Mouse (Mus musculus): Measurements from ENCODE around the gene 4932438A13Rik. TPM values are rescaled to one million over a fixed set of nuclear protein-coding genes. Genes with fewer than 3 reads are reported as not detected.

Gene 4932438A13Rik
- 55.3 and 82.5 TPM in 2 replicates for polyA plus RNA-seq (2014; fragmentation: Nextera tagmentation; extraction: Ambion mirVana)

GRCm38 (mm10) chr3:36862721-36863275 is at the start of gene 4932438A13Rik:
TSS of gene 4932438A13Rik (plus strand) at chr3:36863104.
- Histone ChIP-seq H3K27ac (ENCODE audit: low read depth, low read length) (peak within 1 kb of the TSS; percentile 58; the same call in 1 of the 2 replicates), H3K9me3 (replicated peaks; ENCODE audit: control insufficient read depth, low read length) (no peaks in the 10 kb centered on the region), H3K4me1 (ENCODE audit: control insufficient read depth, insufficient read depth, low read length) (peaks cover 4% of the 10 kb centered on the region; the same call in 1 of the 2 replicates), H3K36me3 (ENCODE audit: control insufficient read depth, insufficient read depth, low read length) (peaks cover 8% of the 10 kb centered on the region), H3K27me3 (replicated peaks; ENCODE audit: control insufficient read depth, insufficient read depth, low read length) (no peaks in the 10 kb centered on the region), H3K4me2 (ENCODE audit: low read length) (peak within 1 kb of the TSS; percentile 72), H3K4me3 (ENCODE audit: low read depth, low read length) (peak within 1 kb of the TSS; percentile 80), H3K9ac (ENCODE audit: low read length) (peak within 1 kb of the TSS; percentile 80)
- DNase-seq (ENCODE audit: low spot score): peak; percentile 96
- 1% methylated on average over 38 of the region's 38 CpGs for WGBS
- peak; percentile 99 for ATAC-seq

- Histone ChIP-seq H3K4me2 (ENCODE audit: low read length) (no peak overlapping the region), H3K9me3 (replicated peaks; ENCODE audit: control insufficient read depth, low read length) (no peaks in the 10 kb centered on the region), H3K27ac (ENCODE audit: low read depth, low read length) (no peak overlapping the region), H3K9ac (ENCODE audit: low read length) (no peak overlapping the region), H3K27me3 (replicated peaks; ENCODE audit: control insufficient read depth, insufficient read depth, low read length) (no peaks in the 10 kb centered on the region), H3K4me3 (ENCODE audit: low read depth, low read length) (no peak overlapping the region), H3K4me1 (ENCODE audit: control insufficient read depth, insufficient read depth, low read length) (no peaks in the 10 kb centered on the region), H3K36me3 (ENCODE audit: control insufficient read depth, insufficient read depth, low read length) (no peaks in the 10 kb centered on the region)
- DNase-seq (ENCODE audit: low spot score) (no peak), ATAC-seq (no peak)
- 89% methylated on average over 5 of the region's 5 CpGs for WGBS
Measured at GRCm38 (mm10) chr3:36816633-36817032, 46.3 kb upstream of the 4932438A13Rik start.

GRCm38 (mm10) chr3:36819402-36819801 is 43.5 kb upstream of the 4932438A13Rik start:
- Histone ChIP-seq H3K4me2 (ENCODE audit: low read length) (no peak overlapping the region), H3K4me1 (ENCODE audit: control insufficient read depth, insufficient read depth, low read length) (no peaks in the 10 kb centered on the region), H3K9me3 (replicated peaks; ENCODE audit: control insufficient read depth, low read length) (no peaks in the 10 kb centered on the region), H3K27me3 (replicated peaks; ENCODE audit: control insufficient read depth, insufficient read depth, low read length) (no peaks in the 10 kb centered on the region), H3K27ac (ENCODE audit: low read depth, low read length) (no peak overlapping the region), H3K9ac (ENCODE audit: low read length) (no peak overlapping the region), H3K4me3 (ENCODE audit: low read depth, low read length) (no peak overlapping the region), H3K36me3 (ENCODE audit: control insufficient read depth, insufficient read depth, low read length) (no peaks in the 10 kb centered on the region)
- ATAC-seq (no peak), DNase-seq (ENCODE audit: low spot score) (no peak)
- WGBS: 76% methylated on average over 7 of the region's 7 CpGs

GRCm38 (mm10) chr3:36821037-36821436 is 41.9 kb upstream of the 4932438A13Rik start:
- Histone ChIP-seq H3K36me3 (ENCODE audit: control insufficient read depth, insufficient read depth, low read length) (no peaks in the 10 kb centered on the region), H3K4me2 (ENCODE audit: low read length) (no peak overlapping the region), H3K4me1 (ENCODE audit: control insufficient read depth, insufficient read depth, low read length) (no peaks in the 10 kb centered on the region), H3K9me3 (replicated peaks; ENCODE audit: control insufficient read depth, low read length) (no peaks in the 10 kb centered on the region), H3K9ac (ENCODE audit: low read length) (no peak overlapping the region), H3K27me3 (replicated peaks; ENCODE audit: control insufficient read depth, insufficient read depth, low read length) (no peaks in the 10 kb centered on the region), H3K27ac (ENCODE audit: low read depth, low read length) (no peak overlapping the region), H3K4me3 (ENCODE audit: low read depth, low read length) (no peak overlapping the region)
- DNase-seq (ENCODE audit: low spot score) (no peak), ATAC-seq (no peak)
- 88% methylated on average over 9 of the region's 9 CpGs for WGBS

- WGBS: 79% methylated on average over 1 of the region's 1 CpGs
- DNase-seq (ENCODE audit: low spot score): no peak
- H3K27ac ChIP-seq (ENCODE audit: low read depth, low read length): no peak overlapping the region
- no peak overlapping the region for H3K4me3 ChIP-seq (ENCODE audit: low read depth, low read length)
- peaks cover 7% of the 10 kb centered on the region; the same call in 1 of the 2 replicates for H3K4me1 ChIP-seq (ENCODE audit: control insufficient read depth, insufficient read depth, low read length)
- no peak overlapping the region for H3K4me2 ChIP-seq (ENCODE audit: low read length)
- H3K9me3 ChIP-seq (replicated peaks; ENCODE audit: control insufficient read depth, low read length): no peaks in the 10 kb centered on the region
- no peak overlapping the region for H3K9ac ChIP-seq (ENCODE audit: low read length)
- no peaks in the 10 kb centered on the region for H3K27me3 ChIP-seq (replicated peaks; ENCODE audit: control insufficient read depth, insufficient read depth, low read length)
- no peak for ATAC-seq
- H3K36me3 ChIP-seq (ENCODE audit: control insufficient read depth, insufficient read depth, low read length): no peaks in the 10 kb centered on the region
Measured at GRCm38 (mm10) chr3:36825098-36825497, 37.8 kb upstream of the 4932438A13Rik start.

GRCm38 (mm10) chr3:36825554-36825953 is 37.4 kb upstream of the 4932438A13Rik start:
- no peak overlapping the region for H3K4me3 ChIP-seq (ENCODE audit: low read depth, low read length)
- DNase-seq (ENCODE audit: low spot score) (no peak), ATAC-seq (no peak)
- no peak overlapping the region for H3K4me2 ChIP-seq (ENCODE audit: low read length)
- no peak overlapping the region for H3K27ac ChIP-seq (ENCODE audit: low read depth, low read length)
- WGBS: 97% methylated on average over 4 of the region's 4 CpGs
- peaks cover 7% of the 10 kb centered on the region; the same call in 1 of the 2 replicates for H3K4me1 ChIP-seq (ENCODE audit: control insufficient read depth, insufficient read depth, low read length)
- H3K9me3 ChIP-seq (replicated peaks; ENCODE audit: control insufficient read depth, low read length): no peaks in the 10 kb centered on the region
- no peaks in the 10 kb centered on the region for H3K36me3 ChIP-seq (ENCODE audit: control insufficient read depth, insufficient read depth, low read length)
- no peak overlapping the region for H3K9ac ChIP-seq (ENCODE audit: low read length)
- no peaks in the 10 kb centered on the region for H3K27me3 ChIP-seq (replicated peaks; ENCODE audit: control insufficient read depth, insufficient read depth, low read length)

GRCm38 (mm10) chr3:36827274-36828025 is 35.5 kb upstream of the 4932438A13Rik start:
- Histone ChIP-seq H3K9ac (ENCODE audit: low read length) (no peak overlapping the region), H3K9me3 (replicated peaks; ENCODE audit: control insufficient read depth, low read length) (no peaks in the 10 kb centered on the region), H3K4me1 (ENCODE audit: control insufficient read depth, insufficient read depth, low read length) (peaks cover 7% of the 10 kb centered on the region; the same call in 1 of the 2 replicates), H3K27ac (ENCODE audit: low read depth, low read length) (no peak overlapping the region), H3K4me3 (ENCODE audit: low read depth, low read length) (no peak overlapping the region), H3K4me2 (ENCODE audit: low read length) (no peak overlapping the region), H3K27me3 (replicated peaks; ENCODE audit: control insufficient read depth, insufficient read depth, low read length) (no peaks in the 10 kb centered on the region), H3K36me3 (ENCODE audit: control insufficient read depth, insufficient read depth, low read length) (no peaks in the 10 kb centered on the region)
- peak; percentile 66; the same call in 1 of the 2 replicates for ATAC-seq
- DNase-seq (ENCODE audit: low spot score): peak; percentile 66
- 42% methylated on average over 8 of the region's 8 CpGs for WGBS

- Histone ChIP-seq H3K27me3 (replicated peaks; ENCODE audit: control insufficient read depth, insufficient read depth, low read length) (no peaks in the 10 kb centered on the region), H3K4me1 (ENCODE audit: control insufficient read depth, insufficient read depth, low read length) (peaks cover 7% of the 10 kb centered on the region; the same call in 1 of the 2 replicates), H3K4me3 (ENCODE audit: low read depth, low read length) (no peak overlapping the region), H3K9ac (ENCODE audit: low read length) (no peak overlapping the region), H3K27ac (ENCODE audit: low read depth, low read length) (no peak overlapping the region), H3K9me3 (replicated peaks; ENCODE audit: control insufficient read depth, low read length) (no peaks in the 10 kb centered on the region), H3K36me3 (ENCODE audit: control insufficient read depth, insufficient read depth, low read length) (no peaks in the 10 kb centered on the region), H3K4me2 (ENCODE audit: low read length) (no peak overlapping the region)
- ATAC-seq (no peak), DNase-seq (ENCODE audit: low spot score) (no peak)
- WGBS: 92% methylated on average over 3 of the region's 3 CpGs
Measured at GRCm38 (mm10) chr3:36830218-36830617, 32.7 kb upstream of the 4932438A13Rik start.

GRCm38 (mm10) chr3:36834426-36834825 is 28.5 kb upstream of the 4932438A13Rik start:
- H3K27me3 ChIP-seq (replicated peaks; ENCODE audit: control insufficient read depth, insufficient read depth, low read length): no peaks in the 10 kb centered on the region
- no peaks in the 10 kb centered on the region for H3K36me3 ChIP-seq (ENCODE audit: control insufficient read depth, insufficient read depth, low read length)
- DNase-seq (ENCODE audit: low spot score) (no peak), ATAC-seq (no peak)
- 65% methylated on average over 4 of the region's 4 CpGs for WGBS
- no peaks in the 10 kb centered on the region for H3K4me1 ChIP-seq (ENCODE audit: control insufficient read depth, insufficient read depth, low read length)
- H3K4me3 ChIP-seq (ENCODE audit: low read depth, low read length): no peak overlapping the region
- H3K4me2 ChIP-seq (ENCODE audit: low read length): no peak overlapping the region
- no peak overlapping the region for H3K9ac ChIP-seq (ENCODE audit: low read length)
- no peak overlapping the region for H3K27ac ChIP-seq (ENCODE audit: low read depth, low read length)
- no peaks in the 10 kb centered on the region for H3K9me3 ChIP-seq (replicated peaks; ENCODE audit: control insufficient read depth, low read length)
